Mouse (Mus musculus) ovary, adult 18-20 months (tissue): ENCODE measurements around the gene Hba-a1.
"Not testable (repeated sequence)": the region's sequence is repeated elsewhere in the genome, so short reads cannot be mapped to it uniquely, and the experiment has no call there.

Experiments
- DNase-seq: peaks from one replicate; pipeline ENCODE4 v3.0.0; 2022; ENCODE audit warnings: low spot score, mixed read lengths

Gene Hba-a1

DNA sequence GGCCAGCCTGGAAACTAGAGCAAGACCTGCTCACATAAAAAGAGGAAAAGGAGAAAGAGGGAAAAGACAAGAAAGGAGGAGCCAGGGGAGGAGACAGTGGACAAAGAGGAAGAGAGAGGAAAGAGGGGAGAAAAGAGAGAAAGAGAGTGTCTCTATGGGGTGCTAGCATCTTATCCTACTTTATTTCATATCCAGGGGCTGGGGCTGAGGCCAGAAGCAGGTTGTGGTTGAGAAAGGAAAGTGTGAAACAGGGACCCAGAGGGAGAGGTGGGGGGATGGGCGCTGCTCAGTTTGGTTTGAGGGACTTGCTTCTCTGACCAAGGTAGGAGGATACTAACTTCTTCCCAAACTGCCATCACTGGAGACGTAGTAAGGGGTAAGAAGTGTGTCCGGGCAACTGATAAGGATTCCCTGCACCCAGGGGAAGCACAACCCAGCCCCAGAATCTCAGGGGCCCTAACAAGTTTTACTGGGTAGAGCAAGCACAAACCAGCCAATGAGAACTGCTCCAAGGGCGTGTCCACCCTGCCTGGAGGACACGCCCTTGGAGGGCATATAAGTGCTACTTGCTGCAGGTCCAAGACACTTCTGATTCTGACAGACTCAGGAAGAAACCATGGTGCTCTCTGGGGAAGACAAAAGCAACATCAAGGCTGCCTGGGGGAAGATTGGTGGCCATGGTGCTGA, at the start of gene Hba-a1:
Gene Hba-a1 (plus strand): TSS at position 421 of the 687 bp plus-strand sequence.
- not testable (repeated sequence) for DNase-seq

DNA sequence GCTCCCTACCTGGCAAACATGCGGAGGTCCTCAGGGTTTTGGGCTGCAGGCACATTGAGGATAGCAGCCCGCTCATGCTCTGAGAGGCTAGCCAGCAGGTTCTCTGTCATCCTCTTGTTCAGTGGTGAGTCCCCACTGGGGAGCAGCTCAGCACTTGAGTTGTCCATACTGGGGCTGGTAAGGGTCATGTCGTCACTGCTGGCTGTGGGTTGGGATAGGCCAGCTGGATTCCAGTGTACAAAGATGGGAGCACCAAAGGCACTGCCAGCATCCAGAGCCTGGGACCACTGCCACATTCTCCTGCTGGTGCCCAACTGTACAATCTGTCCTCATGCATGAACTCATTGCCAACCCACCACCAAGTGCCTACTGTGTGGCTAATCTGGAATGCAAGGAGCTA, 49.4 kb upstream of the Hba-a1 start:
- DNase-seq, result no peak

DNA sequence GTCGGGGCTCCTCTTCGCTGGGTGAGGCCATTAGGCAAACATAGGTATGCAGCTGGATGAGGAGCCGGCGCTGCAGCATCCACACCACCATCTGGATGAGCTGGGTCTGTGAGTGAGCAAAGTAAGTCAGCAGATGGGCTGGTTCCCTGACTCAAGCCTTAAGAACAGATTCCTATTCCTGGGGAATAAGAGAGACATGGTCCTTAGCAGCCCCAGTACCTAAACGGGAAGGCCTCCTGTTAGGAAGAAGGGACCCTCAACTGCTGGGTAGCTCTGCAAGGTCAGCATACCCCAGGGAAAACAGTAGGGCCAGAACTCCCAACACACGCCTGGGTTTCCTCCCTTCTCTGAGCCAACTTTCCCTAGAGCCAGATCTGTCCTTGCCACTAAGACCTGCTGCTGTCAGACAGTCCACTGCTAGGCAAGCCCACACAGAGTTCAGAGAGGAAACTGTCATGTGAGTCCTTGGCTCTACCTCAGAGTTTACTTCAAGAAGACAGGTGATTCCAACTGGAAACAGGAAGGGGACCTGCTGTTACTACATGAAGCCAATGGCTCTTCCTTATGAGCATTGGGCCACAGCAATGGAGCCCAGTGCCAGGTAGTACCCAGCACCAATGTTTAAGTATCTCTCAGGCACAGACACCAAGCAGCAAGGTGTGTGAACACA, 48.4 kb upstream of the Hba-a1 start:
- DNase-seq, result no peak

DNA sequence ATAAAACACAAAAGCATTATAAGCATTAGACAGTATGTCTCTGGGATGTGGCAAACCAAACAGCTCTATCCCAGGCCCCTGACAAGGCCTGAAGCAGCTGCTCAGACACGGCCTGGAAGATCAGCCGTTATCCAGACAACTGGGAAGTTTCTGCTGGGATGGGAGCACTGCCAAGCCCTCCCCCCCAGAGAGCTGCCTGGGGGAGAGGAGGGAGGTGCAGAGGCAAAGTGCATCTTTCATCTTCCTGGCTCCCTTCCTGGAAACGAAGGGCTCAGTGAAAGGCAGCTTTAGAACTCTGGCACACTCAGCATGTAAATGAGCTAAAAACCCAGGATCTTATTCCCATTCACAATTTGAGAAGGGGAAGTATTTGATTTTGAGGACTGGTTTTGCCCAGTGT, 47.7 kb upstream of the Hba-a1 start:
- DNase-seq, result peak; percentile 75

DNA sequence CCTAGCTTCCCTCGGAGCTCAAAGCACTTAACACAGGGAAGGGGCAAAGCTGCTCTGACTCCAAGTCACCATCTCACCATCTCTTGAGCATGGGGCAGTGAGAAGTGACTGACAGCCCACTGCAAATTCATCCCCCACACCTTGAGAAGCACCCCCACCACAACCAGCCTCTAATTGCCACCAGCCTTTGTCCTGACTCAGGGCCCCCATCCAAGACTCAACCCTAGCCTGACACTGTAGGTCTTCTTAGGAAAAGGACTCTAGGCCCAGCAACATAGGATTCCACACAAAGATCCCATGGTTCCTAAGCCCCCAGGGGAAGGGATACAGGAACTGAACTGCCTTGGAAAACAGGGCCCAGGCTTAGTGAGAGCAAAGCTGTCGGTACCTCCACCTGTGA, 47.2 kb upstream of the Hba-a1 start:
- DNase-seq, result no peak

DNA sequence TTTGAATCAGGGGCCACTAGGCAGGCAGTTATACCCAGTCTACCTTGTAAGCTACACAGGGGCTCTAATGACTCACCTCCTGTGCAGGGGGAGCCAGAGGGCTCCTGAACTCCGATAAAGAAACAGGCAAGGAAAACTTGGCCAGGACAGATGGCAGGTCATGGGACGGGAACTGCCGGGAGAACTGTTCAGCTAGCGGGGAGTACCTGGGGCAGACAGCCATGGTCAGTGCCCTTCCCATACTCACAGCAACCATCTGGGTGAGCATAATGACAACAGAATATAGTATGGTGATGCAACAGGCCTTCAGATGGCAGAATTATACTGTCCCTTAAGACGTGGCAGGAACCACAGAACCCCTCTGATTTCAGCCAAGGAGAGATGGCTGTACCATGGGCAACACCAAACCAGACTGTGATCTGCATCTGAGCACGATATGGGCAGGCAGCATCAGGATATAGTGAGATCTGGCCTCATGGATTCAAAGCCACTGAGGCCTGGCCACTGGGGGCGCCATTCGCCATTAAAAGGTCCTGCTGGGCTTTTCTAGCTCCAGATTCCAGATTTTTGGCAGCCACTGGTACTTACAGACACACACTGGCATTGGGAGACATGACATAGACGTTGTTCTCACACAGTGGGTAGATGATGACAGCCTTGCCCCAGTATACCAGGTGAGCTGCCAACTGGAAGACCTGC, 46.5 kb upstream of the Hba-a1 start:
- no peak for DNase-seq

DNA sequence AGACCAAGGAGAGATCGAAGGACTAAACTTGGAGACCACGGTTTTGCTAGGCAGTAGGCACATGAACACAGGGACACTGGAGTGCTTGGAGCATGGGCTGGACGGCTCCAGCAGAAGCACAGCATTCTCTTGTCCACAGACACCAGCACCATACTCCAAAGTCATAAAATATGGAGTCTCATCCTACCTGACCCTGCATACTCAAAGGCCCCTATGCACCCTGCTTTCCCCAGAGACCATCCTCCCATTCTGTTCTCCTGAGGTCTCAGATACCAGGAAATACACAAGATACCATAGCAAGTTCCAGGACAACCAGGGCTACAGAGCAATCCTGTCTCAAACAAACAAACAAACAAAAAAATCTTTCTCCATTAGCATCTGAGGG, 45.9 kb upstream of the Hba-a1 start:
- no peak for DNase-seq

DNA sequence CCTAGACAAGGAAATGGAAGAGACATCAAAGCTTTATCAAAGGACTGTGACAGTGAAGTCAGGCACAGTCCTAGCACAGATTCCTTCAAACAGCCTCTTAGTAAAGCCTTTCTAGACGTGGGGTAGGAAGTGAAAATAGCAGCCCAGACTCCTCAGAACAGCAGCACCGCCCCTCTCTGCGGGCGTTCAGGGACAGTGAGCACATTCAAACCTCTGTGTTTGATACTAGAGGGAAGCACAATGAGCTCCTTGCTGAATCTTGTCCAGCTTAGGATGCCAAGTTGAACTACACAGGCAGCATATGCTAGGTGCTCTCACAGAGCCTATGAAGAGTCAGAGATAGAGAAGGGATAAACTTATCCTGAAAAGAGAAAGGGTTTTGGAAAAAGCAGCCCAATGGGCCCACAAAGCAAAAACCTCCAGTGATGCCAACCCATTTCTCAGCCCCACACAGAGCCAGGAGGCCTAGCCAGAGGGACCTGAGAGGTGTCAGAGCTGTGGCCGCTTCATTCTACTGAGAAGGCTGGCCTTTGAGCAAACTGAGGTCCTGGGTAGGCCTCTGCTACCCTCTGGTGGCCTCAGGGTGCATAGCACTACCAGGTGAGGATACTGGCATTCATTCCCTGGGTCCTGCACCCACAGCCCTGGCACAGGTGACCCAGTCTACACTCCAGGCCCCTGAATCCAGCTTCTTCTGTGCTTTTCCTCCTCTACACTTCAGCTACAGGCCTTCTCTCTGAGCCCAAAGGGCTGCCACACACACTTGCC, 45.0 kb upstream of the Hba-a1 start:
- no peak for DNase-seq

DNA sequence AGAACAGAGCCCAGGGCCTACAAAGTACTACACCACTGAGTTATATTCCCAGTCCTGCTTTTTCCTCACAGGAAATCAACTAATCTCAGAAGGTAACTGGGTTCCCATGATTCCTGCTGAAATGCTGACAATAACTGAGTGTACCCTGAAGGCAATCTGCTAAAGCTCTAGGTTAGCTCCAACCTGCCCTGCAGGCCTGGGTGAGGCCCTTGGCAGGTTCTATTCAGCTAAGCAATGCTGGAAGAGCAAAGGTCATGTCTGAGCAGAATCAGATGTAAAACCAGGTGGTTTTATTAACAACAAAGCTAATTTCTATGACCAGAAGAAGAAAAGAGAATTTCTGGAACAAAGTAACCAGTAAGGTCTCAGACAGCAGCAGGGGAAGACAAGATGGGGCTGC, 41.9 kb upstream of the Hba-a1 start:
- no peak for DNase-seq

DNA sequence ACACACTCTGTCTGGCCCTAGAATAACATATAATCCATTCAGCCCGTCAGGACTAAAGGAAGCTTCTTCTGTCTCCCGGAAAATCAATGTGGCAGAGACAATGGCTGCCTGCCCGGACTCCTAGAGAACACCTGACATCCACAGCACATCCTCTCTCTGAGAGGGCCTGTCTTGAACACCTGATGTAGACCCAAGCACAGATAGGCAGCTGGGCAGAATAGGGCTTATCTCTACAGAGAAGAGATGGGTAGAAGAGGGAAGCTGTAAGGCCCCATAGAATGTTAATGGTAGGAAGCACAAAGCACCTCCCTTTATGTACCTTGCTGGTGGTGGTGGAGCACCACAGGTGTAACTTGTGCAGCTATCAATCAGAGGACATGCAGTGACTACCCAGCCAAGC, 41.1 kb upstream of the Hba-a1 start:
- no peak for DNase-seq

DNA sequence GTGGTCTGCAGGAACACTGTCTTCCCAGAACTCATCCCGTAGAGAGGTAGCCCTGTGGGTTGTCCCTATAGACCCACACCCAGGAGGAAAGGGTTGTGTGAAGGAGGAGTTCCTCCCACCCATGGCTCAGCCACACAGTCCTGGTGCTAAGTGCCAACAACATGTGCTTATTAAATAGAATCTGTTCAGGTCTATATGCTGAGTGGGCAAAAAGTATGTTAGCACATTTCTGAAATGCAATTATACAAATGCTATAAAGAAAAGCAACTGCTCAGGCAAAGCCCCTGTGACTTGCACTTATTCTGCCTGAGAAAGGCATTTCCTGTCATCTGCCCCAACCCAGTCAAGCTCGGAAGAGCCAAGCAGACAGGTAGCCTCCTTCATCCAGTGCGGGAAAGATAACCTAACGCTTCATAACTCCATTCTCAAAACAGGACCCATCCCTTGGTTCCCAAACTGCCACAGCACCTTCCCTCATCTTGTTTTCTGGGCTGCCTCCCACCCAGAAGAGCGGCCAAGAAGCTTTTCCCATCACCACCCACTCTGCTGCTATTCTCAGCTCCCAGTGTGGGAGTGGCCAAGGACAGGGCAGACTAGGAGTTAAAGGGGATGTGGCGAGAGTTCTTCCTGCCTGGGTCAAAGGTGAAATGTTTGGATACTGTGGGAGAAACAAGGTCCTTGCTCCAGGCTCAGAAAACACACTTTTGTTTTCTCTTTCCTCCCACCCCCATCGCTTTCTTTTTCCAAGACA, 39.9 kb upstream of the Hba-a1 start:
- peak; percentile 30 for DNase-seq

DNA sequence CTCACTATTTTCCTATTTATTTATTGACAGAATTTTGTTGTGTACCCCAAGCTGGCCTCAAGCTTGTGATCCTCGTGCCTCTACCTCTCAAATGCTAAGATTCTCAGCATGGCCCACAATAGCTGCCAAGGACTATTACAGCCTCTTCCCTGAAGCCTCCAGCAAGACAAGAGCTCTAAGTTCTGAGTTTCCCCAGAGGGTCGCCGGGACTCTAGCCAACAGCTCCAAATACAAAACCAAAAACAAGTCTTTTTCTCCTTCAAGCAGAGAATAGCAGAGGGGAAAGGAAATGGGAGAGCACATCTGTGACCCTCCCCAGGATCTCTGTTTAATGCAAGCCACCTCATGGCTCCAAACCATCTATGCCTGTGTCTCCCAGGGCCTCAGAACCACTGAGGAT, 39.2 kb upstream of the Hba-a1 start:
- DNase-seq, result no peak

DNA sequence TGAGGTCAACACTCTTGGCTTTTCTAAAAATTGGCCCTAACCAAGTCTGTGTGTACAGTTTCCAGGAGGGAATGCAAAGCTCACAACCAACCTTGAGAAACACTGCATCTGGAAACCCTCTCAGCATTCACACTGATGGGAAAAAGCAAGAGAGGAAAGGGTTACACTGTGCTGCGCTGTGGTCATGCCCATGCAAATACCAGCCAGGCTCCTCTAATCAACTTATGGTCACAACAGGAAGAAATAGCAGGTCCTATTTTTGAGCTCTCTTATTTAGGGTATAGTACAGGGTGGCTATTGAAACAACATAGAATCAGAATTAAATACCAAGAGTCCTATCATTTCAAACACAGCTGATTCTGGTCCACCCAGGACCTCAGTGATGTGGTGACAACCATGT, 38.7 kb upstream of the Hba-a1 start:
- DNase-seq, result no peak

DNA sequence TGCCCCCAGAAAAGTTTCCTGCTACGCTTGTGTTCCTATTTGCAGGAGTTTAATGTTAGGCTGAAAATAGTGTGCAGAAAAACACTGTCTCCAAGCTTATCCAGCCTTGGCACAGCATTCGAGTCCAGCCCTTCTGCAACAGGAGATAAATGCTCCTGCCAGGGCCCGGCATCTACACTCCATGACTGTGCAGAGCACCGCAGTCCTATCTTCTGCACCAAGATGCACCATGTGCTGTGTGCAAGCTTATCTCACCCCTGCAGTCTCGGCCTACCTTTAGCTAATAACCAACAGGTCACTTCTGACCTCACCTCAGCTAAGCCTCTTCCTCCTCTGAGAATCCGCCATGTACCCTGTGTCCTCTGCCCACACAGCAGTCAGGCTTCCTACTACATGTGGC, 37.7 kb upstream of the Hba-a1 start:
- no peak for DNase-seq

DNA sequence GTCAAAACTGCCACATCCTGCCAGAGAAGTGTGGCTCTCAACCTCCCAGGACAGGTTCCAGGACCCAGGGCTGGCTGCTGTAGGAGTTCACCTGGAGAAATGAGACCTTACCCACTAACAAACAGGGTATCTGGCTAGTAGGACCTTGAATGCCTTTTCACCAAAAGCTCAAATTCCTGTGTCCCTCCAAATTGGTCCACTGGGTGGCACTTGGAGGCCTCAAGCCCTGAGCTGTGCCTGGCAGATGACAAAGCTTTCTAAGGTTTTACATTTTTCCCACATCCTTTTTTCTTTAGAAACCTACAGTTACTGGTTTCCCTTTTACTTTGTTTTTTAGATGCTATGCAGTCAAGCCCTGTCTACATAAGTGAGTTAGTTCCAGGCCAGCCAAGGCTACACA, 36.2 kb upstream of the Hba-a1 start:
- no peak for DNase-seq

DNA sequence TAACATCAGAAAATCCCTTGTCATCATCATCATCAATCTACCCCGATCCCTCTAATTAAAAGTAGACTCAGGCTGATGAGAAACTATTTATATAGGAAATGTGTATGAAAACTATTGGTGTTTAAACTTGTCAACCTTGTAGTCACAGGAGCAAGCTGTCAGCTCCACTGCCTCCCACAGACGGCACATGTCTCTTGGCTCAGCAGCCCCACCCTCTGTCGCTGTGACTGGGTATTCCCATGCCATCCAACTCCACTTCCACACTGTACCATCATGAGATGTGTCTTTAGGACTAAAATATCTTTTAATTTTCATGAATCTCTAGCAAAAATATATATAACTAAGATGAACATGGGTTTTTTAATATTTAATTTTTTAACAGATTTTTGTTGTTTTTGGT, 35.0 kb upstream of the Hba-a1 start:
- DNase-seq, result no peak

DNA sequence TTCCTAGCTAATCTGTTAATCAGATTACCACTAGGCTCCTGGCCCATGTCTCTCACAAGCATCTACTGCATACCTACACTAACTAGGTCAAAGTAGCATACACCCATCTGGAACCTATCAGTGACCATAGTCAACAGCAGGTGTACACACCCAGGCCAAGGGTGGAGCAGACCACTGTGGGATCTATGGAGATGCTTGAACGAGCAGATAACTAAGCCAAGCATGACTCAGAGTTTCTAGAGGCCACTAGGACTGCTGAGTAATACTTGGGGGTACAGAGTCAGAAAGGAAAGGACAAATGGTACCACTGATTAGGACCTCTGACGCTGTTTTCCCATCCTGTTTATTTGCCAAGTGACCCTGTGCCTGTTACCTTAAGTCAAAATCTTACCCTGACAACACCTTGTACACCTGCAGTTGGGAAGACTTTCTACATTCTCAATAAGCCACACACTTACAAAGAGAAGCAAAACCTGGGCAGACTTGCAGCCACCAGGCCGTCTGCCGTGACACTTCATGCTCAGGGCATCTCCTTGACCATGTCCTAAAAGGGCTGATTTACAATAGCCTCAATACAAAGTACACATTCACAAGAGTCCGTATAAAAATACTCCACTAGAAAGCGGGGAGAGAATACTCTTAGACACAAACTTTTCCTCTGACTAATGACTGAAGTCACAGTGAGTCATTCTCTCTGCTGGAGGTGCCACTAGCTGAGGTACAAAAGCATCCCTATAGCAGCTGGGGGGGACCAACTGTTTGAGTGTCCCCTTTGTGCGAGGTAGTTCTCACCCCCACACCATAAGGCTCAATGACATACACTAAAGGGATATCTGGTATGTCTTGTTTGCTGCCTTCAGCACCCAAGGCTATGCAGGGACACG, 32.2 kb upstream of the Hba-a1 start:
- no peak for DNase-seq

DNA sequence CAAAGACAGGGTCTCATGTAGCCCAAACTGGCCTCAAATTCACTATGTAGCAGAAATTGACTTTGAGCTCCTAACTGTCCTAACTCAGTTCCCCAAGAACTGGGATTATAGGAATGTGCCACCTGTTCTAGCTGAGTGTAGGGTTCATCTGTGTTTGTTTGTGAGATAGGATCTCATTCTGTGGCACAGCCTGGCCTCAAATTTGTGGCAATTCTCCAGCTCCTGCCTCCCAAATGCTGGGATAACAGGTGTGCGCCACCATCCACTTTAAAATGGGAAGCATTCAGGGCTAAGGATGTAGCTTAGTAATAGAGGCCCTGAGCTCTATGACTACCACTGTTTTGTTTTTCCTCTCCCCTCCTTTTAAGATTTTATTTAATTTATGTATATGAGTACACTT, 30.2 kb upstream of the Hba-a1 start:
- DNase-seq, result no peak

DNA sequence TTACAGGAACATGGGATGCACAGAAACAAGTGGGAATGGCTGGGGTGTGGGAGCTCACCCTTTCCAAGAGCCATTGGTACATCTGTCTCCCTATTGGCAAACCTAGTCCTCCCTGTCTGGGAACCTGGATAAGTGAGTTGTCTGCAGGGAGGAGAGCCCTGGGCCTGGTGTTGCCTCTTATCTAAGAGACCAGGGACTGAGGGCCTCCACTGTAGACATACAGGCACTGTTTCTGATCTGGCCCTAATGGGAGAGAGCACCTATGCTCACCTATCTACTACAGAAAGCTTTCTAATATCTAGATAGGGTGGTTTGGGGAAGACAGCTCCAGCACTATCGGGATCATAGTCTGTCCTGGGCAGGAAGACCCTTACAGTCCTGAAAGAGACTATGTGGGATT, 27.2 kb upstream of the Hba-a1 start:
- no peak for DNase-seq

DNA sequence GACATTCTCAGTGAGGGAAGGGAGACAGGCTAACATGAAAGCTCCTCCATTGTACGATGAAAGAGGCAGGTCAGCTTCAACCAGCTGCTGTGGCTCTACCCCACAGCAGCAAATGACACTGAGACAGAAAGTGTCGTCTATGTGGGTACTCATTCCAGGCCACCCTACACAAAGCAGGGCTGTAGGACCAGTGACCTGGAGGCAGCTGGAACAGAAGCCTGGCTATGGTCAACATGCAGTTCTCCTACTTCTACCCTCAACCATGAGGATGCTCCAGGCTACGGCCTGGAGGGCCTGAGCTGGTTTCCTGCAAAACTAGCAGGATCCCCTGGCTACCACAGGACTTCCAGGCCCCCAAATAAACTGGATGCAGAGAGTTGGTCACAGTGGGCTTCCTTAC, 26.7 kb upstream of the Hba-a1 start:
- no peak for DNase-seq
